Mouse (Mus musculus): ENCODE results near the gene B4galnt3.

- TF ChIP-seq POLR2A (IDR thresholded peaks at IDR 0.05; ENCODE audit: borderline replicate concordance, low read depth, low read length): no peak
- no peak for TF ChIP-seq CTCF (IDR thresholded peaks at IDR 0.05; ENCODE audit: low read depth, low read length)
Observed at GRCm38 (mm10) chr6:120190365-120190764, 104.0 kb downstream of the B4galnt3 start.
